Mouse (Mus musculus): ENCODE data around the gene Tmem131l.

The Tmem131l gene

DNA sequence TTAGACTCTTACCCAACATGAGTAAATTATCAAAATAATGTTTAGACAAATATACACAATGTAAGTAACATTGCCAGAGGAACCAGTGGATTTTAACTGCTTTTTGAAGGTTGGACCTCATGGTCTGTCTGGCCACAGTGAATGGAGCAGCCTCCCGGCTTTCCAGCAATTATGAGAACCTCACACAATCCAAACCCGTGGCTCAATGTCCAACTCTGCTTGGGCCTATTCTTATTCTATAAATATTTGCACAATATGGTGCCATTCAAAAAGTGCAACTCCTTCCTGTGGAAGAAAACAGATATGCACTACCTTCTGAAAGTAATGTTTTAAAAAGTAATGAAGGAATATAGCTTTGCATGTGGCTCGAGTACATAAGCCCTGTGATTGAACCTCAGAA, 62.2 kb downstream of the Tmem131l start:
- no peak for DNase-seq (ENCODE audit: low spot score)

DNA sequence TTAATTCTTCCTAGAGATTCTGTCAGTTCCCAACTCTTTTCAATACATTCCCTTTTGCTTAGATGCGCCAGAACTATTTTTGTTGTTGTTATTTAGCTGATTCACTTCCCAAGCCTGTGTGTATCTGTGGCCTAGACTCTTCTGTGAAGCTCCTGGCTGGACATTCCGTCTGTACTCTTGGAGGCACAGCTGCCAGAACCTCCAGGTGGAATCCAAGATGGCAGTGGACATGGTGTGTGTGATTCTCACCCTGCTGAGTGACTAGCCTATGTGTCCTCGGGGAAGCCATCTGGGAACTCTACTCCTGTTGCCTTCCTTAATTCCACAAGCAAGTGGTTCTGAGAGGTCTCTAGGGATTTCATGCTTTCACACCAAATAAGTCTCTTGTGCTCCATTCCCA, 63.8 kb downstream of the Tmem131l start:
- no peak for DNase-seq (ENCODE audit: low spot score)

DNA sequence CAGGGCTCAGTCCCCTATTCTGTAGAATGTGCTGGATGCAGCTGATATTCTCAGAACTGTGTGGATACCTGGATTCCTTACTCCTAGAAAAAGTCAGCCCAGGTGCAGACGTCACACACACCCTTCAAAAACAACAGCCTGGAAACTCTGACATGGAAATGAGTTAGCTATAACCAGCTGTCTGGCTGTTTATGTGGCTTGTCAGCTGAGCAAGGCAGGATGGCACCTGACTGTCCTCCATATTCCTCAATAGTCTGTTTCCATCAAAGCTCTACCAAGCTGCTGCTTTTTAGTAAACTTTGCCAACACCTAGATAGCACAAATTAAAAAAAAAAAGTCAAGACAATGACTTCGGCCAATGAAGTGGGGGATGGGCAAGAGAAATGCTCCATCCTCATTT, 66.6 kb downstream of the Tmem131l start:
- DNase-seq (ENCODE audit: low spot score): no peak

DNA sequence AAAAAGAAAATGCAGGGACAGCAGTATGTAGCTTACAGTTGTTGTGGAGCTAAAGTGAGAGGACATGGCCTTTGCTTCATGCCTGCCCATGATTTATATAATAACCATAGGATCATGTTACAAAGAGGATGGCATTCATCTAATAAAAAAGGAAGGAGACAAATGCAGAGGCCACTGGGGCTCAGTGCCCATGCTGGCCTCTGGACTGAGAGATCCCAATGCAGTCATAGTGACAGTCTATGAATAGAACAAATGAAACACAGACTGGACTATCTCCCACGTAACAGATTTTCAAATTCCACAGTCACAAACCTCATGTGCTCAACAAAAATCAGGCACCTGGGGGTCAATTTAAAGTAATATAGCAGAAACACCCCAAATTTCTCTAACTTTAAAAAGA, 69.3 kb downstream of the Tmem131l start:
- no peak for DNase-seq (ENCODE audit: low spot score)

DNA sequence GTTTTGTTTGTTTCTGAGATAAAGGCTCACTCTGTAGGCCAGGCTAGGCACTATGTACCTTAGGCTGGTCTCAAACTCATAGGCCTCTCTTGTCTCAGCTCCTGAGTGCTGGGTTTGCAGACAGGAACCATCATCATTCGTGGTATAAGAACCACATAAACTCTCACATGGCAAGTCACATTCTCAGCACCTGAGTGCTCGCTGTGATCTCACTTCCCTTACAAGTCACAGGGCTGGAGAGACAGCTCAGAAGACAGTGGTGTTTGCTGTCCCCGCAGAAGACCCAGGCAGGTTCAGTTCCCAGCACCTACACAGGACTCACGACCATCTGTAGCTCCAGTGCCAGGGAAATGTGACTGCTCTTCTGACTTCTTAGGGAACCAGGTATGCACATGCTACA, 70.9 kb downstream of the Tmem131l start:
- DNase-seq (ENCODE audit: low spot score): no peak

DNA sequence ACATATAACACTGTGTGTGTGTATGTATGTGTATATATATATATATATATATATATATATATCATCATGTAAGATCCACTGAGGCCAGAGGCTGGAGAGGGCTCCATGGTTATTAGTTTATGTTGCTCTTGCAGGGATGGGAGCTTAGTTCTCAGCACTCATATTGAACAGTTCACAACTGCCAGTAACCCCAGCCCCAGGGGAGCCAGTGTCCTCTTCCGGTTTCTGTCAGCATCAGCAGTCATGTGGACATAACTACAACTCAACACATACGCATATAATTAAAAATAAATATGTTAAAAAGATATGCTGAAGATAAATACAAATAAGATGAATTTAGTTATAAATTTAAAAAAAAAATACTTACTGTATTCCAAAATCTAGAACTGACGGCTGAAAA, 72.2 kb downstream of the Tmem131l start:
- DNase-seq (ENCODE audit: low spot score): no peak

DNA sequence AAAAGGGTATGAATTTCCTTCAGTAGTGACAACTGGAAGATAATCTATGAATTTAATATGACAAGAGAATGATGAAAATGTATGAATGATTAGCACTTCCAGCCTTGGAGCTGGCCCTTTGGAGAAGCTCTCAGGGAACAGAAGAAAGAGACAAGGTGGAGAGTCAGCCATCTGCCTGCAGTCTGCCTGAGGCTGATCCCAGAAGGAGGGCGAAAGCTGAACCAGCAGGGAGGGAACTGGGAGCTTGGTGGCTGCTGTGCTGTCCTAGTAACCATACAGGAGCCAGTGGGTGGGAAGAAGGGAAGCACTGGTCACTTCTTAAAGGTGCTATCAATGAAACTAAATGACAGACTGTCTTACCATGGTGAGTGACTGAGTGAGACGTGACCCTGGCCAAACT, 74.6 kb downstream of the Tmem131l start:
- DNase-seq (ENCODE audit: low spot score): no peak

DNA sequence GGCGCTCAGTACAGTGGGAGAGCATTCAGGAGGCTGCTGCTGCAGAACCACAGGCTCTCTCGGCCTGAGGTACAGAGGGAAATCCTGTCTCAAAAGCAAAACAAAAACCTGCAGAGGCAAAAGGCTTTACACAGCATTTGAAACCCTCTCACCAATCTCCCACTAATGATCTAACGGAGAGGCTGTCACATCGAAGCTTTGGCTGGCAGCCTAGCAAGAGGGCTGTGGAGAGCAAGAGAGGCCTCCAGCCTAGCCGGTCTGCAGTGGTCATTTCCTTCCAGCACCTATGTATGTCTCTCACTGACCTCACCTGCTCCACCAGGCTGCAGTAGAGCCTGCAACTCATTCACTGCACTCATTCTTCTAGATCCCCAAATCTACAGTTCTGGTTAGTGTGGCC, 76.3 kb downstream of the Tmem131l start:
- DNase-seq (ENCODE audit: low spot score): no peak

DNA sequence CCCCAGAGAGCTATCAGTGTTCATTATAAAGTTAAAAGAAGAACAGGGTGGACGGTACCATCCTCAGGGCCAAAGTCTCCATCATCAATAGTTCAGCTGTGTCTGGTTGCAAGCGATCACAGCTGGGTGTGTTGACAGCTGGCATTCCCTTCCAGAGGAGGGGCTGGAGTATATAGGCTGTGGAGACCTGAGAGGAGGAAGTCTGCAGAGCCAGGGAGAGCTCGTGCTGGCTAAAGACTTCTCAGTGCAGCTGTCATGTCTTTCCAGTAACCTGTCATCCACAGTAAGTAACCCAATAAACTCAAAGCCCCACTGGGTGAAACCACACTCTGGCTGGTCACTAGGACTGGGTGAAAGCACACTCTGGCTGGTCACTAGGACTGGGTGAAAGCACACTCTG, 77.4 kb downstream of the Tmem131l start:
- no peak for DNase-seq (ENCODE audit: low spot score)

DNA sequence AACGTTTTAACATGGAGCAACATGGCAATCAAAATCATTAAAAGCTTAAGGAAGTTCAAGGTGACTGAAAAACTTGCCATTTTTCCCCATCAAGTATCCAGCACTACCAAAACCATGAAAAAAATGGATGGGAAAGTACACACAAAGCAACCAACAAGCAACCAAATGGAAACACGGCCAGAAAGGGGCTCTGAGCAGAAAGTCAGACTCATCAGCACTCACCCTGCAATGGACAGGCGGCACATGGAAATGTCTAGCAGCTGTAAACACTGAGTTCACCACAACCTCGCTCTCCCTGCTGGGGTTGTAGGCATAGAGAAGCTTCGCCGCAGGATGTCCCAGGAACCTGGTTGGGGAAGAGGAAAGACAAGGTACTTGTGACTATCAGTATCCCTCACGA, 77.9 kb downstream of the Tmem131l start:
- DNase-seq (ENCODE audit: low spot score): no peak

DNA sequence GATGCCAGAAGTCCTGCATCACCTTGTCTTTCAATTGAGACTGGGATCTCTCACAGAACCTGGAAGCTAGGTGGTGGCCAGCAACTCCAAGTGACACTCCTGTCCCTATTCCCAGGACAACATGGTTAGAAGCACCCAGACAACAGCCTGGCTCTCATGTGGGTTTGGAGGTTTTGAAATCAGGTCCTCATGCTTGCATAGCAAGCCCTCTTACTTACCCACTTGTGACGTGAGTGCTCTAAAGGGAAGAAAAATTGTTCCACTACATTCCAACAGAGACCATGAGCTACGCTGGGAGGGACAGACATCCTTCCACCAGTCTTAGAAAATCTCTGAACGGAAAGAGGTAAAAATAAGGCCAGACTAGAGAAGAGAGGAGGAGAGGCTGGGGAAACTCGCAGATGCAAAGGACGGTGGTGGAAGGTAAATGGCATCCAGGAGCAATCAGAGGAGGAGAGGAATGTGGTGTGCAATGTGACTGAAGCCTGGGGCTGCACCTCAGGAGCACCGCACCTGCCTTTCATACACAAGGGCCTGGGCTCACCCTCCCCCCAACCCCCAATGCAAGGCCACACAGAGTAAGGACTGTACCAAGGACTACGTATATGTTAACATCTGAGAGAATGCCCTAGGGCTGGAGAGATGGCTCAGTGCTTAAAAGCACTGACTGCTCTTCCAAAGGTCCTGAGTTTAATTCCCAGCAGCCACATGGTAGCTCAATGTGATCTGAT, 80.9 kb downstream of the Tmem131l start:
- no peak for DNase-seq (ENCODE audit: low spot score)

DNA sequence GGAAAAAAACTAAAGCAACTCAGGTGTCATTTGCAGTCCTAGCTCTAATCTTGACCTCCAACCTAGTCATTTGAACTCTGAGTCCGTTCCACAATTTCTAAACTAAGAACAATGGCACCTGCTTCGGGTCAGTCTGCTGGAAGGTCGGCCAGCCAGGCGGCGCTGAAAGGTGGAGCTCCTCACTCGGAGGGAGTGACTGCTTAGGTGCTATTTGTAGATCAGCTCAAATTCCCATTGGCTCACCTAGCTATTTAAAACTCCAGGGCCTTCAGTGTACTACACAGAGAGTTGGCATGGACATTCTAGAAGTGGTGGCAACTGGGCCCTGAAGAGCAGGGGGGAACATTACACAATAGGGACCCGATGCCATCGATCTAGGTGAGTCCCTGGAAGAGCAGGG, 86.1 kb downstream of the Tmem131l start:
- DNase-seq (ENCODE audit: low spot score): no peak

DNA sequence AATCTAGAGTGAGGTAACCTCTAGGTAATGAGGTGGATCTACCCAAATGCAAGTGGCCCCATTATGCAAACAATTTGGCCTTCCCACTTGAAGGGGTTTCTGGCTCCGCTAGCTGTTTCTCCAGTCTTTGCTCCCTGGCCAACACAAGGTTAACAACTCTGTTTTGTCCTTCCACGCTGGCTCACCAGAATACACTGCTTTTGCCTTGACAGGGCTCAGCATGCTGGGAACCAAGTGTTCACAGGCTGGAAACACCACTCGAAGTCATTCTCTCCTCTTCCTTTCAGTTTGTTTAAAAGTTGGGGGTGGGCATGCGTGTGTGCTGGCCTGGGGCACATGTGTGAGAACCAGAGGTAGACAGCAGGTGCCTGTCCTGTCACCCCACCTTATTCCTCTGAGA, 91.2 kb downstream of the Tmem131l start:
- no peak for DNase-seq (ENCODE audit: low spot score)

DNA sequence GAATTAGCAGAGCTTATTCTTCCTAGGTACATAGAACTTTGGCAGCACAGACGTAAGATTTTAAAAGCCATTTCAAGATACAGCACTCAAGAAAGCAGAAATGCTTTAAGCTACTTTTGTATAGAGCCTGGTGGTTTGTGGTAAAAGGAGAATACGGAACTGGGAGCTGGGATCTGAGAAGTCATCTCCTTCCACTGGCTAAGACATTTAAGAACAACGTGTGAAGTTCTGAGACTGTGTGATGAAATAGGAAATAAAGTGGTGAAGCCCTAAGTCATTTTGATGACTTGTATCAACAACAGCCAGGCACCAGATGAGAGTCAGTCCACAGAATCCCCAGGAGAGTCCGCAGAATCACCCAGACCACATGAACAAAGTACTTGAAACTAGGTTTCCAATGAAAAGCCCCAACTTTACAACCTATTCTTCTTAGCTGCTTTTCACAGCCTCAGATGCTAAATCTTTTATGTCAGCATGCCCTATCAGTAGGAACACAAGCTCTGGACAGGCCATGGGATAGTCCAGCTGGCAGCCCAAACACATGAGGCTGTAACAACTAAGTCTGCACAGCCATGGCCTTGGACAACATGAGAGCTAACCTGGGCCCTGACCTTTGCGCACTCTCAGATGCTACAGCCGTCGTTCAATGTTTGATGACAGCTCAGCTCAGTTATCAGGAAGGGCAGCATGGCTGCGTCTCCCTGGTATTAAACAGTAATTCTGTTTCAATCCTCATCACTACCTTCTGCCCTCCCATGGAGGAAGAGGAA, 92.3 kb downstream of the Tmem131l start:
- peak; percentile 17 for DNase-seq (ENCODE audit: low spot score)

DNA sequence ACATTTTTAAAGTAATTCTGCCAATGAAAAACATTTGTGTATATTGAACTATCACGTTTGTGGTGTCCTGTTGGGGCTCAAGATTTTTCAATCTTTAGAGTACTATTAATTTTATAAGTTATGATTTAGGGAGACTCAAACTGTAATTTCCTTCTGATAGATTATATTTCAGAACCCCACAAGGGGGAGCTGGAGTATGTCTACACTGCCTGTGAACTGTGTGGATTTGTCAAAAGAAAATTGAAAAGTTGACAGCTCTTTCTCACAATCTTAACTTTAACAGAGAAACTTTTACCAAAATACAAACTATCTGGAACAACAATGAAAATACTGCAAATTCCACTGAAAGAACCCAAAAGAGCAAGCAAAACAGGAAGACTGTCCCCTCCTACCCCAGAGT, 93.1 kb downstream of the Tmem131l start:
- DNase-seq (ENCODE audit: low spot score): peak; percentile 75

DNA sequence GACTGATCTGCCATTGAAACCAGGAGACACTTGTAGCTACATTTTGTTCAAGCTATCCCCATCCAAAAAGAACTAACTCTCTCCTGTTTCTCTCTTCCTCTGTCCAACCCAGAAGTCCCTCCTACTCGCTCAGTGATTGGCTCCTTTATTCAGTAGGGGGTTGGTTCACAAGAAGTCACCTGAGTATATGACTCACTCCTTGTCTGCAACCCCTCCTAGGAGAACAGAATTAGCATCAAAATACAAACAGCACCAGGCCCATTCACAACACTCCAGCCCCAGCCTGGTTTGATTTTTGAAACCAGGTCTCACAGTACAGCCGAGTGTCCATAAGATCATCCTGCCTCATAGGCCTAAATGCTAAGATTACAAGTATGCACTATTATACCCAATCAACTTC, 96.3 kb downstream of the Tmem131l start:
- DNase-seq (ENCODE audit: low spot score): peak; percentile 12

DNA sequence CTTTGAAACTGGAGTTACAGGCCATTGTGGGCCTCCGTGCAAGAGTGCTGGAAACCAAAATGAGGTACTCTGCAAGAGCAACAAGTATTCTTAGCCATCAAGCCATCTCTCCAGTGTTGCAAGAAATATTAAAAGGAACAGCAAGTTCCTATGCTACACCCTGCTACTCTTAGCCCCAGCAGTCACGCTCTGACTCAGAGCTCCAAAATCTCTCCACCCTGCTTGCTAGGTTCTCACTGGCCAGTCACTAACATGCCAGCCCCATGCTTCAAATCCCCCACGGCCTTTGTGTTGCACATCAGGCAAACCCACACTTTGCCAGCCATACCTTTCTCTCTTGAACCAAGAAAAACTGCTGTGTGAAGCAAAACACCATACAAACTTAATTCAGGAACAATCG, 96.8 kb downstream of the Tmem131l start:
- DNase-seq (ENCODE audit: low spot score): peak; percentile 21

DNA sequence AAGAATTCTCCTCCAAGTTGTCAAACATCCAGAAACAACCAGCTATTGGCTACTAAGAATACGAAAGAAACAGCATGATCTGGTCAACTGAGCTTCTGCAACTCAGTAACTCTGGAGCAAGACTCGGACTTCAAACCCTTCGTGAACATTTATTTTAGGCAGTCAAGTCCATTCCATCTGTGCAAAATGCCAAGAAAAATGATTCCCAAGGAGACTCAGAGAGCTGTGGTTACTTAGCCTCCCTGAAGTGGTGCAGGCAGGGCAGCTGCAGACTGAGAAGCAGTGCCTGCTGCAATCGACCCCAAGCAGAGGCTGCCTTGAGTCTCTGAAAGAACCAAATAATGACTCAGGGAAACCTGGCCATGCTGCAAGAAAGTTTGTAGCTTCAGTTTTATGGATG, 98.1 kb downstream of the Tmem131l start:
- peak; percentile 81 for DNase-seq (ENCODE audit: low spot score)

DNA sequence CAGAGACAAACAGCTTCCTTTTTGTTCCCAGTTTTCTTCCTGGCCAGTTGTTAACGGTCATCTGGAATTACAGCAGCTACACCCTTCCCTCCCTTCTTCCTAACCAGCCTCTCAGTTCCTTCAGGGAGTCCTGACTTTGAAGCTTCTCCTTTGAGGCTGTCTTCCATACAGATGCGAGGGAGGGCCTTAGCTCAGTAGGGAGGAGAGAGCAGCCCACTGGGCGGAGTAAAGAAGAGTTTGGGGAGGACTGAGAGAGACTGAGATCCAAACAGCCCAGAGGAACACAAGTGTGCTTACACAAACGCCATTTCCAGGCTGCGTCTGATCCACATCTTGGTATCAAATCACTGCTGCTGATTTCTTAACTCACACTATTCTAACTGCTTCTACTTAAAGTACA, 101.1 kb downstream of the Tmem131l start:
- no peak for DNase-seq (ENCODE audit: low spot score)

DNA sequence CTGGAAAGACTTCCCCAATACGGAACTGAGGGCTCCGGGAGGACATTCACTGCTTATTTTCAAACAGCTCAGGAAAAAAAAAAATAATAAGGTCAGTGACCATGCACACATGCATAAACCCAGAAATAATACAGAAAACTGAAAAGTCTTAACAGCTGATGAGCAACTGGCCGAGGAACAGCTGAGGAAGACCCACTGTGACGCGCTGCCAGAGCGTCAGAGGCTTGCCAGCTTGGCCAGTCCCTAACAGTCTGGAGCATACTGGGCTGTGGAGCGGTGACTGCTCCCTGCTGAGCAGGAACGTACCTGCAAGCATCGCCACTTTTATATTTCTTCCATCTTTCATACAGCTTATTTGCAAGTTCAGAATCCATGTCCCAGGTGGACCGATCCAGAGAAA, 105.5 kb downstream of the Tmem131l start:
- DNase-seq (ENCODE audit: low spot score): no peak

DNA sequence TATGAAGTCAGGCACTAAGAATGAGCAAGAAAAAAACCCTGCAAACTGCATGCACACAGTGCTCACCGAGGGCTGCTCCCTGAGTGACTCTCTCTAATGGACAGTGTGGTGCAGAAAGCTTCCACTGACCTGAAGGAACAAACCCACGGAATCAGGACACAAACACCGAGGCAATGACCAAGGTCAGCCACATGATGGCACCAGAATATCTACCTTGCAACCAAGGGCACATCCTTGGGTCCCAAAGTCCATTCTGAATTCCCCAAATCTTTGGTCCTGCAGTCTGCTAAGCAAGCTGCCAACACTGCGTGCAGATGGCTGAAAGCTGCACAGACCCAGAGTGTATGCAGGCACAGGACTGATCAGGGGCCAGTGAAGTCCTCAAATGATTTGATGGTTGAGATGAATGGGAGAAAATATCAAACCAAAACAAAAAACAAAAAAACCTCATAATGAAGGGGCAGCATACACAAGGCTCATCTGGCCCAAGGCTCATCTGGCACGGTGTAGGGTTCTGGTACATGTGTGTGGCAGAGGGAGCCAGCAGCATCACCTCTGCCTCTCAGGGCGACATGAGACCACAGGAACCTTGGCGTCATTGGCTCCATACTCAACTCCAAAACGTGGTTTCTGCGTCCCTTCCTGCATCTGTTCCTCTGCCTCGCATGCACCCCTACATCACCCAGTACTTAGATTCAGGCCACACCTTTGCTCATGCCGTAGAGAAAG, 124.0 kb downstream of the Tmem131l start:
- DNase-seq (ENCODE audit: low spot score): peak; percentile 67

DNA sequence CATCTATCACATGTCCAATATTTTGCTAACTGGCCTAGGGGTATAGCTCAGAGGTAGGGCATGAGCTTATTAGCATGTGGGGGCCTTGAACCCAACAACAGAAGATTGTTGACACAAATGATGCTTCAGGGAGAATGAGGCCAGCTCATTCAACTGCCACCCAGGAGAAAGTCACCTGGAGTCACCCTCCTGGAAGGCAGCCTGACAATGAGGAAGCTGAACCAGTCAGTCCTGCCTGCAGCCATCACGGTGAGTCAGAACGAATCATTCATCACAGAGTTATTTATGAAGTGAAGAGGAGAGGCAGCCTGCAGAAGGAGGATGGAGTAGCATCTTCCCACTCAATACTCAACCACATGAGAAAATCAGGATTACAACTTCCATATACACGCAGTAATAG, 124.9 kb downstream of the Tmem131l start:
- DNase-seq (ENCODE audit: low spot score): no peak

DNA sequence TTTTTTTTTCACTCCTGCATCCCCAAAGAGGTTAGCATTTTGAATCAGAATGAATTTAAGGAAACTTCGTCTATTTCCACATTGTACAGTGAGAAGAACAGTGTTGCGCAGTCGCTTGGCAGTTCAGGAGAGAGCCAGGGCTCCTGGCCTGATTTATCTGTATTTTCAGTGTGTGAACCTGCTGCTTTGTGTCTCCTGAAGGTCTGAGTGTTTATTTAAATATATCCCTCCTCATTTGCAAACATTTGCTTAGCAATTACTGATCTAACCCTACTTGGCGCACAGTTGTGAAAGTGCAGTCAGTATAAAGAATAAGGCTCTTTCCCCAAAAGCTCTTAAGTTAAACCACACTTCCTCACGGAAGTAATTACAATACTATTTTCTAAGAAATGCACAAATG, 129.3 kb downstream of the Tmem131l start:
- no peak for DNase-seq (ENCODE audit: low spot score)
